12 mouse cellular contexts compared by ENCODE assay signal in genomic region chr5:64345761-64346160, GRCm38 (mm10).
DNase-seq lines count a peak whose midpoint lies in the region; ATAC-seq lines count a peak whose summit lies in the region.
"Had no signal": no experiment of that assay in that cellular context is flagged by ENCODE, and none has a peak within 500 bp of the region (broad histone marks: within the 10 kb centered on the region; RNA-seq: fewer than 3 reads in every experiment).

No protein-coding gene starts in this region.

- H3K4me2 ChIP-seq in kidney, embryonic 14.5 days (replicated peaks; ENCODE audit: low read depth, low read length) = no peak overlapping the region
- no peak overlapping the region for H3K4me2 ChIP-seq in intestine, embryonic 14.5 days (ENCODE audit: low read length)
- H3K4me2 ChIP-seq in liver, embryonic 11.5 days = no peak overlapping the region
- H3K4me2 ChIP-seq in midbrain, embryonic 16.5 days (ENCODE audit: low read length) = peak overlapping the region; percentile 8; the same call in 1 of the 2 replicates
- H3K4me2 ChIP-seq: embryonic facial prominence, embryonic 13.5 days; limb, embryonic 13.5 days had no signal

- DNase-seq in kidney, adult 18-20 months = no peak
- DNase-seq in intestine, embryonic 14.5 days (ENCODE audit: low spot score) = no peak
- DNase-seq in liver, embryonic 11.5 days (ENCODE audit: low spot score) = no peak
- DNase-seq in adrenal gland, adult 18-20 months (ENCODE audit: low spot score in 2 of 2) = no peak
- DNase-seq: cerebellum, adult 8-10 months; spleen, adult 18-20 months; thymus, postnatal 25 days had no signal

- no peaks in the 10 kb centered on the region for H3K9me3 ChIP-seq in kidney, embryonic 14.5 days (ENCODE audit: control insufficient read depth, low read length)
- no peaks in the 10 kb centered on the region for H3K9me3 ChIP-seq in intestine, embryonic 14.5 days (ENCODE audit: control insufficient read depth, low read length)
- no peaks in the 10 kb centered on the region for H3K9me3 ChIP-seq in liver, embryonic 11.5 days (ENCODE audit: control insufficient read depth, low read length)
- no peaks in the 10 kb centered on the region for H3K9me3 ChIP-seq in midbrain, embryonic 16.5 days (replicated peaks; ENCODE audit: control insufficient read depth, low read length, poor library complexity, severe bottlenecking)
- H3K9me3 ChIP-seq: embryonic facial prominence, embryonic 13.5 days; limb, embryonic 13.5 days had no signal

- no peaks in the 10 kb centered on the region for H3K27me3 ChIP-seq in kidney, embryonic 14.5 days (ENCODE audit: control insufficient read depth, insufficient read depth, low read length)
- no peaks in the 10 kb centered on the region for H3K27me3 ChIP-seq in intestine, embryonic 14.5 days (replicated peaks; ENCODE audit: control insufficient read depth, insufficient read depth, low read length)
- H3K27me3 ChIP-seq in liver, embryonic 11.5 days (replicated peaks; ENCODE audit: control insufficient read depth, insufficient read depth, low read length) = no peaks in the 10 kb centered on the region
- no peaks in the 10 kb centered on the region for H3K27me3 ChIP-seq in midbrain, embryonic 16.5 days (ENCODE audit: control insufficient read depth, insufficient read depth, low read depth, low read length)
- H3K27me3 ChIP-seq: embryonic facial prominence, embryonic 13.5 days; limb, embryonic 13.5 days had no signal

- ATAC-seq in kidney, embryonic 14.5 days (ENCODE audit: low FRiP score, low TSS enrichment) = no peak
- peak; percentile 55 for ATAC-seq in intestine, embryonic 14.5 days (replicated peaks; ENCODE audit: low FRiP score, low TSS enrichment, low read depth)
- ATAC-seq in liver, embryonic 11.5 days (replicated peaks; ENCODE audit: low FRiP score) = no peak
- ATAC-seq in midbrain, embryonic 16.5 days = peak; percentile 34; the same call in 1 of the 2 replicates
- ATAC-seq in megakaryocyte progenitor cell, adult 5-6 weeks (replicated peaks; ENCODE audit: poor library complexity) = no peak

- H3K4me1 ChIP-seq in kidney, embryonic 14.5 days (ENCODE audit: control insufficient read depth, insufficient read depth, low read length) = peaks cover 12% of the 10 kb centered on the region
- H3K4me1 ChIP-seq in intestine, embryonic 14.5 days (replicated peaks; ENCODE audit: control insufficient read depth, insufficient read depth, low read length) = peaks cover 8% of the 10 kb centered on the region
- H3K4me1 ChIP-seq in liver, embryonic 11.5 days (replicated peaks; ENCODE audit: control insufficient read depth, insufficient read depth, low read length) = peaks cover 6% of the 10 kb centered on the region; the same call in 1 of the 2 replicates
- peaks cover 16% of the 10 kb centered on the region for H3K4me1 ChIP-seq in midbrain, embryonic 16.5 days (ENCODE audit: control insufficient read depth, insufficient read depth, low read length)

- no peak overlapping the region for H3K9ac ChIP-seq in kidney, embryonic 14.5 days (ENCODE audit: low read depth, low read length)
- H3K9ac ChIP-seq in intestine, embryonic 14.5 days (ENCODE audit: low read length) = no peak overlapping the region
- H3K9ac ChIP-seq in liver, embryonic 11.5 days (ENCODE audit: low read depth, low read length) = no peak overlapping the region
- no peak overlapping the region for H3K9ac ChIP-seq in midbrain, embryonic 16.5 days (ENCODE audit: low read depth, low read length)
- H3K9ac ChIP-seq: embryonic facial prominence, embryonic 13.5 days; limb, embryonic 13.5 days had no signal

- peaks cover 31% of the 10 kb centered on the region for H3K36me3 ChIP-seq in kidney, embryonic 14.5 days (ENCODE audit: control insufficient read depth, insufficient read depth, low read length)
- H3K36me3 ChIP-seq in intestine, embryonic 14.5 days (ENCODE audit: control insufficient read depth, insufficient read depth, low read length) = peaks cover 62% of the 10 kb centered on the region
- peaks cover 5% of the 10 kb centered on the region; the same call in 1 of the 2 replicates for H3K36me3 ChIP-seq in liver, embryonic 11.5 days (ENCODE audit: control insufficient read depth, insufficient read depth, low read length)
- no peaks in the 10 kb centered on the region for H3K36me3 ChIP-seq in midbrain, embryonic 16.5 days (ENCODE audit: control insufficient read depth, insufficient read depth, low read length)

- no peak overlapping the region for H3K4me3 ChIP-seq in kidney, embryonic 14.5 days (ENCODE audit: low read length)
- no peak overlapping the region for H3K4me3 ChIP-seq in intestine, embryonic 14.5 days (ENCODE audit: low read depth, low read length)
- no peak overlapping the region for H3K4me3 ChIP-seq in liver, embryonic 11.5 days (ENCODE audit: low read depth, low read length)
- no peak overlapping the region for H3K4me3 ChIP-seq in midbrain, embryonic 16.5 days (ENCODE audit: low read depth, low read length)
- H3K4me3 ChIP-seq: embryonic facial prominence, embryonic 13.5 days; limb, embryonic 13.5 days had no signal

- H3K27ac ChIP-seq in kidney, embryonic 14.5 days (ENCODE audit: low read depth, low read length) = peak overlapping the region; percentile 57
- H3K27ac ChIP-seq in intestine, embryonic 14.5 days (ENCODE audit: low read depth) = peak overlapping the region; percentile 86
- peak overlapping the region; percentile 15 for H3K27ac ChIP-seq in liver, embryonic 11.5 days (ENCODE audit: low read depth, low read length)
- peak overlapping the region; percentile 20; the same call in 1 of the 2 replicates for H3K27ac ChIP-seq in midbrain, embryonic 16.5 days (ENCODE audit: low read length)
- H3K27ac ChIP-seq: embryonic facial prominence, embryonic 13.5 days; limb, embryonic 13.5 days had no signal

- WGBS in kidney, embryonic 14.5 days = 82% methylated on average over 7 of the region's 7 CpGs
- WGBS in intestine, embryonic 14.5 days = 71% methylated on average over 7 of the region's 7 CpGs
- WGBS in liver, embryonic 11.5 days = 73% methylated on average over 7 of the region's 7 CpGs
- 65% methylated on average over 7 of the region's 7 CpGs for WGBS in midbrain, embryonic 16.5 days

Comparison
In these comparisons a context has a peak if more than half of its experiments do, and no peak if none do; other contexts are left out.
1. ATAC-seq: peak in intestine, embryonic 14.5 days (single experiment) and midbrain, embryonic 16.5 days (single experiment); none in kidney, embryonic 14.5 days (single experiment), liver, embryonic 11.5 days (single experiment) and megakaryocyte progenitor cell, adult 5-6 weeks (single experiment).
2. H3K27ac ChIP-seq: peak in every context shown above with its lines; median percentile 86 in intestine, embryonic 14.5 days; 57 in kidney, embryonic 14.5 days; 20 in midbrain, embryonic 16.5 days; 15 in liver, embryonic 11.5 days.